Mouse (Mus musculus) urinary bladder, adult 2 months (tissue): Measurements from ENCODE around the gene Fundc1. TPM values are rescaled to one million over a fixed set of nuclear protein-coding genes. Genes with fewer than 3 reads are reported as not detected.
"Not testable (repeated sequence)": the region's sequence is repeated elsewhere in the genome, so short reads cannot be mapped to it uniquely, and the experiment has no call there.

ENCODE experiments used
- DNase-seq: peaks from one replicate; pipeline ENCODE4 v3.0.0; 2022; ENCODE audit warnings: low spot score
- polyA plus RNA-seq: library from polyadenylated mRNA; depleted of rRNA; stranded (reverse); fragments of >200 nt; gene quantifications from 2 replicates; pipeline ENCODE4 v1.2.3, GENCODE M21; 2012; rRNA removed

The Fundc1 gene
- polyA plus RNA-seq = 24.7 and 29.0 TPM in 2 replicates

GRCm38 (mm10) chrX:17571621-17572459 is at the start of gene Fundc1:
Gene Fundc1 (minus strand): TSS chrX:17572325.
- DNase-seq = peak; percentile 60

GRCm38 (mm10) chrX:17611253-17611652 is 39.1 kb upstream of the Fundc1 start:
- no peak for DNase-seq

DNA sequence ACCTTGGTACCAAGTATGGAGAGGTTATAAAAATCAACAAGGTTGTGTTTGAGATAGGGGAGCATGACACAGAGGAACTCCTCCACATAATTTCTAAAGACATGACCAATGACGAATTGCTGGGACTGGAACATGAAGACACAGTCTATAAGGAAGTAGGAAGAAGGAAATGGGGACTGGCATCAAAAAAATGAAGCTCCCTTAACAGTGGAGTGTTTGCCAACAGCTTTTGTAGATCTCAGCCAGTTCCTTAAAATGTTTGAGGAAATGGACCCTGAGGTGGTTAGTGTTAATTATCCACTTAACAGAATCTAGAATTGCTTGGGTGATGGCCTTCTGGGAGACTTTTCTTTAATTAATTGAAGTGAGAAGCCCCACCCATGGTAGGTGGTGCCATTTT is 36.6 kb upstream of the Fundc1 start:
- DNase-seq = no peak

GRCm38 (mm10) chrX:17607668-17608067 is 35.5 kb upstream of the Fundc1 start:
- DNase-seq = no peak

- no peak for DNase-seq
Measured at GRCm38 (mm10) chrX:17593331-17593730, 21.2 kb upstream of the Fundc1 start.

- DNase-seq = no peak
Measured at GRCm38 (mm10) chrX:17590745-17591144, 18.6 kb upstream of the Fundc1 start.

- DNase-seq = no peak
Measured at GRCm38 (mm10) chrX:17571271-17571620, 879 bp downstream of the Fundc1 start.

DNA sequence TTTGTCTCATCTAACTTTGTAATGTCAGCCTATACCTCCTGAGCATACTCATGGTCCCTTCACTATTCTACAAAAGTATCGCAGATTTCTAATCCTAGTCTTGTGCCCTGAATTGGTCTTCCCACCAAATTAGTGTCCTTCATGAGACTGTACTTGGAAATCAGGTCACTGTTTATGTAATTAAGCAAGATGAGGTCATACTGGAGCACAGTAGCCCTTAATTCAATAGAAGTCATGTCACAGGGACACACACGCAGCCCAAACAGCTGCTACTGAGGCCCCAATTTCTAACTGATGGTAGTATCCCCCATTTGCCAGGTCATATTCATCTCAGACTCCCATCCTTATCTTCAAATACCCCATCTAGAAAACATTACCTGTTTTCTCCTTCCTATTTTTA is 3.5 kb downstream of the Fundc1 start:
- DNase-seq = no peak

DNA sequence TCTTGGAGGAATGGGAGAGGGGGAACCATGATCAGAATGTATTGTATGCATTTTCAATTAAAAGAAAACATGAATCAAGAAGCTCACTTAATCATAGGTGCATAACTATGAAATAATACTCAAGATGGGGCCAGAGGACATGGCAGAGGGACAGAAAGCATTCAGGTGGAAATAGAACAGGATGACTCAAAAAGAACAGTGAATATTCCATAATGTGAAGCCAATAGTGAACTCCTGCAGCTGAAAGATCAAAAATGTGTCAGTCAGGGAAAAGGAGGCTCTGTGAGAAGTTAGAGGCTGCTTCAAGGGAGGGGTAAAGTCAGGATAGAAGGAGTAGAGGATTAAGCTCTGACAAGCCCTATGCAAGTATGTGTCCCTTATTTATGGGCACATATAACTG is 6.4 kb downstream of the Fundc1 start:
- DNase-seq = no peak

- DNase-seq = no peak
Measured at GRCm38 (mm10) chrX:17564732-17565131, 7.4 kb downstream of the Fundc1 start.

GRCm38 (mm10) chrX:17558746-17559145 is 13.4 kb downstream of the Fundc1 start:
- DNase-seq = no peak

- no peak for DNase-seq
Measured at GRCm38 (mm10) chrX:17554488-17554887, 17.6 kb downstream of the Fundc1 start.

GRCm38 (mm10) chrX:17551586-17551985 is 20.5 kb downstream of the Fundc1 start:
- not testable (repeated sequence) for DNase-seq

DNA sequence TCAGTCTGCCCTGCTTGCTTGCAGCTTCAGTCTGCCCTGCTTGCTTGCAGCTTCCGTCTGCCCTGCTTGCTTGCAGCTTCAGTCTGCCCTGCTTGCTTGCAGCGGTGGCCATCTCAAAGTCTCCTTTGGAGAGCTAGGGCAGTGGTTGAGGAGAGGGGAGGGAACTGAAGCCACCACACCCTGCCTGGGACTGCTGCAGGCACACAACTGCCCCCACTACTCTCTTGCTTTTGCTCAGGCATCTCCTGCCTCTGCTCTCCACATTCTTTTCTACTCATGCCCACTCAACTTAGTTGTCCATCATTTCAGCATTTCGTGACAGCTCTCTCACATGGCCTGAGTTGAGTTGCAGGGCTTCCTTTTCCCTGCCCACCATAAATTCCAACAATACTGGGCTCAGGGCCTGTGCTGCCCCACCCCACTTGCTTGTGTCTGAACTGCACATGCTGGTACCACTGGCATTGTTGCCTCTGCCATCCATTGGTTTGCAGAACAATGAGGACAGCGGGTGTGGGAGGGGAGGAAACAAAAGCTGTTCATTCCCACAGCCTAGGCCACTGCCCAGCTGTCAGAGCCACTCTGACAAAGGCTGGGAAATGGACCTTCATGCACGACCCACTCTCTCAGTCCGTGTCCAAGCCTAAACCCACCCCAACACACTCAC is 24.9 kb downstream of the Fundc1 start:
- DNase-seq = no peak

GRCm38 (mm10) chrX:17544860-17545492 is 27.1 kb downstream of the Fundc1 start:
- no peak for DNase-seq

DNA sequence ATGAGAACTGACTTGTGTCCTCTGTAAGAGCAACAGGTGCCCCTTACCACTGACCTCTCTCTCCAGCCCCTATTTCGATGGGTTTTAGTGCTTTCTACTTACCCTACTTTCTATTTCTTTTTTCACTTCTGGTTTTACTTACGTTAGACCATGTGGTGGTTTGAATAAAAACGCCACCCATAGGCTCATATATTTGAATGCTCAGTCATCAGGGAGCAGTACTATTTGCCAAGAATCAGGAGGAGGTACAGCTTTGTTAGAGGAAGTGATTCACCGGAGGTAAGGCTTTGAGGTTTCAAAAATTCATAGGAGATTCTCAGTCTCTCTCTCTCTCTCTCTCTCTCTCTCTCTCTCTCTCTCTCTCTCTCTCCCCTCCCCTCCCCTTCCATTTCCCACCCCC is 34.4 kb downstream of the Fundc1 start:
- no peak for DNase-seq

DNA sequence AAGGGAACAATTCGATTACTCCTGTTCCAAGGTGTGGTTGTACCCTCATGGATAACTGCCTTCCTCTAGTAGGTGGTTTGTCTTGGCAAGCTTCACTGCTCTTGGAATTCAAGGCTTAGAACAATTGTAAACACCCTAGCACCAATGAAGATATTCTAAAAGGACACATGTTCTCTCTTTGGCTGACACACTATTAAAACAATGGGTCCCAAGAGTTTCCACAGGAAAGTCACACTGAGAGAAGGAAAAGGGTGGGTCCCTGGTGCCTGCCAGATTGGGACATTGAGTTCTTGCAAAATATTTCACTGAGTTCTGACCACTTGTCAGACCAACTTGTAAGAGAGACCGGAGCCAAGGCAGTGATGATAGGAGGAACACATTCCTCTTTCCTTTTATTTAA is 45.1 kb downstream of the Fundc1 start:
- no peak for DNase-seq

DNA sequence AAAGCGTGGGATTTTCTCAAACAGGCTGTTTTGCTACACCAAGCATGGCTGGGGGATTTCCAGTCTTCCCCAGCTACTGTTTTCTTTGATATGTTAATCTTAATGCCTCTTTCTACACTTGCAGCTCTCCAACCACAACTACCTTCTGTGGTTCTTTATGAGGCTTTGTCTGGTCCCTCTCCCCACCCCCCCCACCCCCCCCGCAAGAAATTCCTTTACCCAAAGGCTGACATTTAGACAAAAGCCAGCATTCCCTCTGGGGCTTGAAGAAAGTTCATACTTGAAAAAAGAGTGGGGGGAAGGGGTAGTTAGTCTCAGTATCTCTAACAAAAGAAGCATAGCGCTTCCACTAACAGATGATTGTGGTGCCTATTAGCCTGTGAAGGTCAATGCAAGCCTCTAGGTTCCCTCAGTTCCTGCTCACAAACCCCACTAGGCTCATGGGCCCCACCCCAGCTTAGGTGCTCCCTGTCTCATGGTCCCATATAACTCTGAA is 50.9 kb downstream of the Fundc1 start:
- no peak for DNase-seq

DNA sequence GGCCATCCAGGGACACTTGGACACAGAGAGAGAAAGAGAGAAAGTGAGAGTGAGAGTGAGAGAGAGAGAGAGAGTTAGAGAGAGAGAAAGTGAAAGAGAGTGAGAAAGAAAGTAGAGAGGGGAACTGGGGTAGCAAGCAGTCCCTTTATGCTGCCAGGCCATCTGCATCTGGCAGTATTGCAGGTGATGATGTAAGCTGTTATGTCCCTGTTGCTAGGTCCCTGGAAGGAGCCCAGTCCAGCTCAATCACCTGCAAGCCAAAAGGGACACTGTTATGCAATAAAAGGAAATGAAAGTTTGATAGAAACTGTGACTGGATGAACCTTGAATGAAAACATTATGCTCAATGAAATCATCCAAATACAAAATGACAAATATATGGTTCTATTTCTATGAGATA is 52.0 kb downstream of the Fundc1 start:
- no peak for DNase-seq

DNA sequence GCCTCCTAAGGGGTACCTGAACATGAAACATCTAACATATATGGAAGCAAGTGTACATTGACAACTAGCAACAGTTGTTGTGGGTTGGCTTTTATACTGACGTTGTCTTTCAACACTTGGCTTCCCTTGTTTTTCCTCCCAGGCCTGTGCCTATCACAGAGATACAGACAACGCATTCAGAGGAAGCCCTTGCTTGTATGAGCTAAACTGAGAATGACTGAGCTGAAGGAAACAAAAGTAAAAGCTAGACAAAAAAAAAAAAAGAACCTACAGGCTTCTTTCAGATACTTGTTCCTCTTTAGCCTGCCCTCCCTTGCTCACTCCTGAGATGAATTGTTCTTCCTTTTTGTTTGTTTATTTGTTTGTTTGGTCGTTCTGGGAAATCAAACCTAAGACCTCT is 58.1 kb downstream of the Fundc1 start:
- no peak for DNase-seq

GRCm38 (mm10) chrX:17512021-17512602 is 60.0 kb downstream of the Fundc1 start:
- DNase-seq = no peak
